Mouse (Mus musculus) forebrain, embryonic 11.5 days (tissue): ENCODE measurements around the gene Samd5. TPM values are rescaled to one million over a fixed set of nuclear protein-coding genes. Genes with fewer than 3 reads are reported as not detected.

Experiments
- ATAC-seq: fragments of 200-750 bp; cut with Nextera tagmentation; replicated peaks from 2 replicates; pipeline ENCODE4 v1.8.0; 2017; ENCODE audit warnings: moderate TSS enrichment; ENCODE audit not compliant: low FRiP score
- DNase-seq: peaks from one replicate; pipeline ENCODE4 v3.0.0-alpha.2; 2017; ENCODE audit warnings: low spot score
- H3K27ac ChIP-seq: fragments of 300-500 bp; sonication (generic); 2 replicates; pipeline ENCODE4 v1.5.1; 2014; ENCODE audit warnings: low read depth, low read length
- H3K27me3 ChIP-seq: fragments of 300-500 bp; sonication (generic); 2 replicates; pipeline ENCODE4 v1.6.1; 2014; ENCODE audit warnings: mild to moderate bottlenecking, low read length, mixed read lengths; ENCODE audit not compliant: control insufficient read depth, insufficient read depth
- H3K36me3 ChIP-seq: fragments of 300-500 bp; sonication (generic); 2 replicates; pipeline ENCODE4 v1.6.1; 2014; ENCODE audit warnings: mild to moderate bottlenecking, low read length, moderate library complexity, mixed read lengths; ENCODE audit not compliant: control insufficient read depth, insufficient read depth
- H3K4me1 ChIP-seq: fragments of 300-500 bp; sonication (generic); replicated peaks from 2 replicates; pipeline ENCODE4 v1.6.1; 2014; ENCODE audit warnings: low read length, mixed read lengths; ENCODE audit not compliant: control insufficient read depth, insufficient read depth
- H3K4me2 ChIP-seq: fragments of 300-500 bp; sonication (generic); 2 replicates; pipeline ENCODE4 v1.6.1; 2014; ENCODE audit warnings: low read depth, mild to moderate bottlenecking, low read length, moderate library complexity, mixed read lengths; ENCODE audit not compliant: severe bottlenecking
- H3K4me3 ChIP-seq: fragments of 300-500 bp; sonication (generic); 2 replicates; pipeline ENCODE4 v1.5.1; 2014; ENCODE audit warnings: low read depth, low read length
- H3K9ac ChIP-seq: fragments of 300-500 bp; sonication (generic); 2 replicates; pipeline ENCODE4 v1.6.1; 2014; ENCODE audit warnings: low read length
- H3K9me3 ChIP-seq: fragments of 300-500 bp; sonication (generic); 2 replicates; pipeline ENCODE4 v1.6.1; 2016; ENCODE audit warnings: low read length, mixed read lengths; ENCODE audit not compliant: control insufficient read depth
- WGBS: fragments of 180-500 bp; shearing (Covaris S2); extraction: QIAGEN DNeasy Blood & Tissue Kit; methylation state at CpG from one replicate; pipeline ENCODE4 v1.1.7; 2014; 5-methylcytosine and 5-hydroxymethylcytosine counted together
- polyA plus RNA-seq: library from polyadenylated mRNA; unstranded; fragments of >200 nt; fragmentation: Nextera tagmentation; extraction: Ambion mirVana; gene quantifications from 2 replicates; pipeline ENCODE4 v1.2.1, GENCODE M21; 2014

Gene Samd5
- polyA plus RNA-seq, 1 experiment from 2014 or later = 7.3 TPM

DNA sequence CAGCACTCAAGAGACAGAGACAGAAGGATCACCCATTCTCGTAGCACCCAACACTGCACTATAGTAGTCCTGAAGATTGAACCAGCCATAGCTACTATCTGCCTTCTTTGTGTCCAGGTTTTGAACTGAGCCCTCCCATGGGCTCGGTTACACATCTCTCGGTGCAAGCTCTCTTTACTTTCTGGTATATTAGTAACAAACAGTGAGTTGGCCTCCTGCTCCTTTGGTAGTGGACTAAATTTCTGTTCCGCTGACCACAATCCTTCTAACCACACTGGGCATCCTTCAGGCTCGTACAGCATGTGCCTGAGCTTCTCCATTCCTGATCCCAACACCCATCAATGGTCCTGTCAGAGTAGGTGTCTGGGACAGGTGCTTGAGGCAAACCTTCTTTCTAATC, 2.3 kb downstream of the Samd5 start:
- H3K9ac ChIP-seq = no peak overlapping the region
- WGBS = 89% methylated on average over 5 of the region's 5 CpGs
- ATAC-seq (no peak), DNase-seq (no peak)
- H3K4me1 ChIP-seq = peaks cover 2% of the 10 kb centered on the region; the same call in 1 of the 2 replicates
- peak overlapping the region; percentile 1; the same call in 1 of the 2 replicates for H3K4me3 ChIP-seq
- no peaks in the 10 kb centered on the region for H3K36me3 ChIP-seq
- peaks cover 6% of the 10 kb centered on the region for H3K27me3 ChIP-seq
- H3K9me3 ChIP-seq = no peaks in the 10 kb centered on the region
- H3K27ac ChIP-seq = no peak overlapping the region
- peak overlapping the region; percentile 12; the same call in 1 of the 2 replicates for H3K4me2 ChIP-seq

DNA sequence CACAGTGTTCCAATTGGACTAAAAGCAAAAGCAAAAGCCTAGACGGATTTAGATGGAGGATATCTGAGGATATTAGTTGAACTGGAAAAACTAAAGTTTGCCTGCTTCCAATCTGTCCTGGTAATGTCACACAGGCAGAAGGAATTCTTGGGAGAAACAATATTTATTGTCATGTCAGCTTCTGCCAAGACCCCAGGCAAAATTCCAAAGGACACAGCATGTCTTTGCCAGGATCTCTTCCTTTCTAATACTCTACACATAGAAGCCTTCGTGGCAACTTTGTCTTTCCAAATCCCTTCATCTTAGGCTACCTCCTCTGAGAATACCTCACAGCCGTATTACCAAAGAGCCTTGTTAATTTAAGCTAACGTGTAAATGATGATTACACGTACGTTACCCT, 4.7 kb downstream of the Samd5 start:
- H3K4me1 ChIP-seq = no peaks in the 10 kb centered on the region
- no peak overlapping the region for H3K4me2 ChIP-seq
- no peaks in the 10 kb centered on the region; the same call in 1 of the 2 replicates for H3K27me3 ChIP-seq
- no peak overlapping the region for H3K27ac ChIP-seq
- H3K4me3 ChIP-seq = no peak overlapping the region
- H3K36me3 ChIP-seq = no peaks in the 10 kb centered on the region
- H3K9ac ChIP-seq = no peak overlapping the region
- DNase-seq = no peak
- WGBS = 89% methylated on average over 6 of the region's 6 CpGs
- H3K9me3 ChIP-seq = no peaks in the 10 kb centered on the region
- ATAC-seq = no peak

GRCm38 (mm10) chr10:9668791-9669190, 6.2 kb downstream of the Samd5 start:
- H3K27ac ChIP-seq = no peak overlapping the region
- H3K36me3 ChIP-seq = no peaks in the 10 kb centered on the region
- H3K4me2 ChIP-seq = no peak overlapping the region
- no peak for DNase-seq
- no peaks in the 10 kb centered on the region for H3K9me3 ChIP-seq
- no peaks in the 10 kb centered on the region; the same call in 1 of the 2 replicates for H3K27me3 ChIP-seq
- no peak for ATAC-seq
- no peaks in the 10 kb centered on the region for H3K4me1 ChIP-seq
- no peak overlapping the region for H3K4me3 ChIP-seq
- no peak overlapping the region for H3K9ac ChIP-seq
- WGBS = 82% methylated on average over 4 of the region's 4 CpGs

DNA sequence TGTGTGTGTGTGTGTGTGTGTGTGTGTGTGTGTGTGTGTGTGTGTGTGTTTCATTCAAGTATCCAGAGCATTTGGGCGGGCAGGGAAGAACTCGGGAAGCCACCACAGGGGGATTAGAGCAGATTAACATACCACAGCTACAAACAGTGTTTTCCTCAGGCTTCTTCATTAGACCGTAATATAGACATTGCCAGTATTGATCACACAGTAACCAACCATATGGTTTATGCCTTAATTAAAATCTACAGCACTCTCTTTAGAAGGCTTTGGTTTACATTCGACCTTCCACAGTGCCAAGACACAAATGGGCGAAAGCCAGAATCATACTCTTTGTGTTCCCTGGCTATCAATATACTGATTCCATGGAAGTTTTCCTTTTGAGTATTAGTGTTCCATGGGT, 22.1 kb downstream of the Samd5 start:
- Histone ChIP-seq H3K9me3 (no peaks in the 10 kb centered on the region), H3K4me1 (peaks cover 4% of the 10 kb centered on the region; the same call in 1 of the 2 replicates), H3K27me3 (no peaks in the 10 kb centered on the region), H3K9ac (no peak overlapping the region), H3K36me3 (no peaks in the 10 kb centered on the region; the same call in 1 of the 2 replicates), H3K4me2 (no peak overlapping the region), H3K4me3 (no peak overlapping the region), H3K27ac (no peak overlapping the region)
- ATAC-seq = no peak
- 61% methylated on average over 5 of the region's 5 CpGs for WGBS
- no peak for DNase-seq

DNA sequence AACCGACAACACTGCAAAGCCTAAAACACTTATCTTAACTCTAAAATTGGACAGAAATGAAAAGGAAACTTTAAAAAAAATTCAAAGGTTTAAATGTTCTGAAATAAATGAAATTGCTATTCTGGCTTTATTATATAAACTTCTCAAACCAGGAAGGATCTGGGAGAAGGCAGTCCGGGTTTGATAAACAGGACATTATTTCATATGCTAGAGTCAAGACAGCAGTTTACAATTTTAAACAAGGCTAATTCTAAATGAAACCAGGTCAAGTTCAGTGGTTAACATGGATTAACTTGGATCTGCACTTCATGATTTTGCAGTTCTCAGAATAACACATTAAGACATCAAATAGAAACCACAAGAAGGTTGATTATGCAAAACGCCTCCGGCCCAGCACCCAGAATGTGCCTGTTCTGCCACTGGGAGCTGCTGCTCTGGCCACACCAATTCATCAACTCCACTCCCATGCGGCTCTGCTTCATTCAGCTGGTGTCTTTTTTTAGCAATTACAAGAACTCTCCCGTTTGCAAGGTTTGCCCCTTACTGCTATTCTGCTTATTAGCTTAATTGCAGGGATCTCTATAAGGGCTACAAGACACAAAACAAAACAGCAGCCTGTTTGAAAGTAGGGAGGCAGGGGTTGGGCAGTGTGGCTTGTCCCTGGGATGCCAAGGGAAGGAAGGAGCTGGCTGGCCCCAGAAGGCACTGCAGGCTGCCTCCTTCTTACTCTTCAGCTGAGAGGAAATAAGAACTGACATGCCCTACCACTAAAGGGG, 24.8 kb downstream of the Samd5 start:
- Histone ChIP-seq H3K4me1 (peaks cover 4% of the 10 kb centered on the region; the same call in 1 of the 2 replicates), H3K9me3 (no peaks in the 10 kb centered on the region), H3K27ac (0 out of 2 replicates have a peak overlapping the region, but pooled peaks have one; percentile 47), H3K4me3 (no peak overlapping the region), H3K27me3 (no peaks in the 10 kb centered on the region), H3K4me2 (no peak overlapping the region), H3K9ac (0 out of 2 replicates have a peak overlapping the region, but pooled peaks have one; percentile 9), H3K36me3 (no peaks in the 10 kb centered on the region)
- DNase-seq (peak; percentile 64), ATAC-seq (peak; percentile 76)
- 51% methylated on average over 6 of the region's 6 CpGs for WGBS

GRCm38 (mm10) chr10:9648464-9648863, 26.5 kb downstream of the Samd5 start:
- no peak for DNase-seq
- Histone ChIP-seq H3K4me3 (no peak overlapping the region), H3K27me3 (no peaks in the 10 kb centered on the region), H3K4me2 (no peak overlapping the region), H3K9ac (no peak overlapping the region), H3K9me3 (no peaks in the 10 kb centered on the region), H3K36me3 (no peaks in the 10 kb centered on the region), H3K27ac (no peak overlapping the region), H3K4me1 (peaks cover 4% of the 10 kb centered on the region; the same call in 1 of the 2 replicates)
- WGBS = 70% methylated on average over 2 of the region's 2 CpGs
- ATAC-seq = no peak

DNA sequence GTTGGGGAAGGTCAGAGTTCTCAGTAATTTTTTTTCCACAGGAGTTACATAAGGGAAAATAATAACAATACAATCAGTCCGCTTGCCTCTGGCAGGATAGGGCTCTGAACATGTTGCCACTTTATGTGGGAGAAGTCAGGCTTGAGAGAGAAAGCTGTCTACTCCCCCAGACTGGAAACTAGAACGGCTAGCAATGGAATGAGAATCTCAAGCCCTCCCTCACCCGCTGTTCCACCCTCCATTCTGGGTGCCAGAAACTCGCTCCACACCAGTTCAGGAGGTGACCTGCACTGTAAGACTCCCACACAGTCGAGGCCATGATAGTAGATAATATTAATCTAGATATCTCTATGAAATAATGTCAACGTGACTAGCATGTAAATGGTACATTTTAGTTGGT, 27.3 kb downstream of the Samd5 start:
- no peak for DNase-seq
- Histone ChIP-seq H3K4me2 (no peak overlapping the region), H3K36me3 (no peaks in the 10 kb centered on the region), H3K27me3 (no peaks in the 10 kb centered on the region), H3K27ac (no peak overlapping the region), H3K4me1 (peaks cover 4% of the 10 kb centered on the region; the same call in 1 of the 2 replicates), H3K9ac (no peak overlapping the region), H3K4me3 (no peak overlapping the region), H3K9me3 (no peaks in the 10 kb centered on the region)
- ATAC-seq = no peak
- WGBS = 81% methylated on average over 6 of the region's 6 CpGs

- WGBS = 89% methylated on average over 3 of the region's 3 CpGs
- H3K9ac ChIP-seq = no peak overlapping the region
- H3K27ac ChIP-seq = no peak overlapping the region
- no peak for ATAC-seq
- H3K4me2 ChIP-seq = no peak overlapping the region
- no peaks in the 10 kb centered on the region for H3K36me3 ChIP-seq
- no peak for DNase-seq
- no peaks in the 10 kb centered on the region for H3K27me3 ChIP-seq
- no peak overlapping the region for H3K4me3 ChIP-seq
- H3K4me1 ChIP-seq = peaks cover 4% of the 10 kb centered on the region; the same call in 1 of the 2 replicates
- no peaks in the 10 kb centered on the region for H3K9me3 ChIP-seq
Observed at GRCm38 (mm10) chr10:9646391-9646790, 28.6 kb downstream of the Samd5 start.

- Histone ChIP-seq H3K9ac (no peak overlapping the region), H3K4me3 (no peak overlapping the region), H3K27me3 (no peaks in the 10 kb centered on the region), H3K27ac (no peak overlapping the region), H3K4me2 (no peak overlapping the region), H3K4me1 (no peaks in the 10 kb centered on the region), H3K9me3 (no peaks in the 10 kb centered on the region), H3K36me3 (no peaks in the 10 kb centered on the region)
- DNase-seq (no peak), ATAC-seq (no peak)
- 83% methylated on average over 6 of the region's 6 CpGs for WGBS
Observed at GRCm38 (mm10) chr10:9643531-9643930, 31.5 kb downstream of the Samd5 start.
